Mouse (Mus musculus): ENCODE data around the gene Mtch1.
"Not testable (repeated sequence)": the region's sequence is repeated elsewhere in the genome, so short reads cannot be mapped to it uniquely, and the experiment has no call there.

Gene Mtch1

DNA sequence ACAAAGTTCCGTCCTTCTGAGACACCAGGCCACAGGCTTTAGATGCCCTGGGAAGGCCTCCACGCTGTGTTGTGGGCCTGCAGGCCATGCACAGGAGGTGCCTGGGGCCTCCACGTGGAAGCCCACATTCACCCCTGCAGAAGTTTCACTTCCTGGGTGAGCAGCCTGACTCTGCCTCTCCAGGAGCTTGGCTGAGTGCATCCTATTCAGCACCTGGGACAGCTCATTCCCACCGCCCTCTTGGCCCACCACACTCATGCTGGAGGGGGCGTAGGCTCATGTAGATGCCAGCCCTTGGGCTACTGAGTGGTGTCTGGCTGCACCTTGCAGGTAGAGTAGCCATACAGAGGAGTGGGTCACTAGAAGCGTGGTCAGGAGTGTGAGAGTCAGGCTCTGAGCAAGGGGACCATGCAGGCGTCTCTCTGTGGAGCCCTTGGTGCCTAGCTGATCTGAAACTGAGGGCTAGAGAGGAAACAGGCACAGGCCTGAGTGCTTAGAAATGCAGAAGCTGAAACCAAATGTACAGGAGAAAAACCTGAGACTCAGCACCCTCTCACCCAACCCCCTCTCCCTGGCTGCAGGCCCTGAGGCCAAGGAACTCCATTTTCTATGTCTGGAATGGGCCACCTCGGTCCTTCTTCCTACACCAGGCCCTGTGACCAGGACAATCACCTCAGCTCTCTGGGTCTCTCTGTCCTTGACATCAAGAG lies 14.4 kb upstream of the Mtch1 start:
- no peak for DNase-seq (ENCODE audit: low read depth, low spot score)

DNA sequence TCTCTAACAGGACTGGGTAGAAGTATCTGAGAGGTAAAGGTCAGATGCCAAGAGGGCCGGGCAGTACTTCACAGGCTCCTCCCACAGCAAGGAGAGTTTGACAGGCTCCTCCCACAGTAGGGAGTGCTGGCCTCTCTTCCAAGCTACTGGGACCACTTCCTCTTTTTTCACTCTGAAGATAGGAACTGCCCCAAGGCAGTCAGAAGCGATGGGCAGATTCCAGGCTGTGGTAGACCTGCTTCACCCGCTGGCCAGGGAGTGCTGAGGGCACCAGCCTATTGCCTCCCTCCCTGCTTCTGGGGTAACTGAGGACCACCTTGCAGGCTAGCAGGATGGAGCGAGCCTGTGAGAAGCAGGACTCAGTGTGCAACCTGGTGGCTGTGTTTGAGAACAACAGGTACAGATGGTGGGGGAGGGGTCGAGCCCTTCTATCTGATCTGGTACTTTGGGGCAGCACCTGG lies 13.1 kb upstream of the Mtch1 start, which contains the start of gene Fgd2:
Gene Fgd2, plus strand, starts transcription at position 154 of the 461 bp plus-strand sequence.
- no peak for DNase-seq (ENCODE audit: low read depth, low spot score)

DNA sequence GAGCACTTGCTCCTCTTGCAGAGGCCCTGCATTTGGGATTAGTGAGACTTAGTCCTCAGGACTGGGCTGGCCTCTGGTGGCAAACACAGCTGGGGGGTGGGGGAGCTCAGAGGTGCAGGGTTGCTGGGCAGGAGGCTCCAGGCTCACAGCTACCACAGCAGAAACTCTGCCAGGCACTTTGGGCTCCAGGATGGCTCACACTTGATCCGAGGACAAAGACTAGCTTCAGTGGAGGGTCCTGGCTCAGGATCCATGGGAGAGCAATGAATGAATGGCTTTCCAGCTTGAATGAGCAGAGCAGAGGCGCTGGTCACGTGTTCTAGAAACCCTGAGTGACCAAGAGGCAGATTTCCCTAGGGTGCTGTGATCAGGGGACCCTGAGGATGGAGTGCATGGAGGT lies 11.2 kb upstream of the Mtch1 start:
- DNase-seq (ENCODE audit: low read depth, low spot score) = no peak

GRCm38 (mm10) chr17:29356882-29357281 lies 9.1 kb upstream of the Mtch1 start:
- DNase-seq (ENCODE audit: low read depth, low spot score) = no peak

DNA sequence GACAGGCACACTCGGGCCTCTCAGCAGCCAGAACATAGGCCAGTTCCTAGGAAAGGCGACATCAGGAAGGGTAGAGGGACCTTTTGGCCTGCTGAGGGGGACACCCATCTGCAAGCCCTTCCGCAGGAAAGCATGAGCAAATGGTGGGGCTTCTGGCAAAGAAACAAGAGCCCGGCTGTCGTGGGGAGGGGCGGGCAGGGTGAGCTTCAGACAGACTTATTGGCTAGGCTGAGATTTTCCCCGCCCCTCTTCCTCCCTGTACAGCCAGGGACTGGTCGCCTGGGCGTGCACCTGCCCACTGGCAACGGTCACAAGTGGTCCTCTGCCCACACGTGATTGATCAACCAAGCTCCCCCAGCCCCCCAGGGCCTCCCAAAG lies 8.7 kb upstream of the Mtch1 start:
- DNase-seq (ENCODE audit: low read depth, low spot score) = peak; percentile 78

- DNase-seq (ENCODE audit: low read depth, low spot score) = no peak
These were observed 8.2 kb upstream of the Mtch1 start for GRCm38 (mm10) chr17:29355841-29356478.

- no peak for DNase-seq (ENCODE audit: low read depth, low spot score)
These were observed 7.7 kb upstream of the Mtch1 start for GRCm38 (mm10) chr17:29355461-29355840.

DNA sequence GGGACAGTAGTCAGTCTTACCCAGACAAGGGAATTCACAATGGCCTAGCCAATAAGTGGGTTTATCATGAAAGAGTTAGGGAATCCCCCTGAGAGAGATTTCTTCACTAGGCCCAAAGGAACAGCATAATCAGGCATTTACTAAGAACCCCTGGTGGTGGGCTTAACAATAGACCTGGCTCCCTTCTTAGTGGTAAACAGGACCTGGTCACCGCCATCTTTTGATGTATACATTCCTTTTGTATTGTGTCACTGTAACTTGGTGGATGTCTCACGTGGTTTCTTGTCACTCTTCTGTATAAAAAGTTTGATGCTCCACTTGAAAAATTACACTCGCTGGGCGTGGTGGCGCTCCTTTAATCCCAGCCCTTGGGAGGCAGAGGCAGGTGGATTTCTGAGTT lies 3.3 kb upstream of the Mtch1 start:
- DNase-seq (ENCODE audit: low read depth, low spot score) = not testable (repeated sequence)

DNA sequence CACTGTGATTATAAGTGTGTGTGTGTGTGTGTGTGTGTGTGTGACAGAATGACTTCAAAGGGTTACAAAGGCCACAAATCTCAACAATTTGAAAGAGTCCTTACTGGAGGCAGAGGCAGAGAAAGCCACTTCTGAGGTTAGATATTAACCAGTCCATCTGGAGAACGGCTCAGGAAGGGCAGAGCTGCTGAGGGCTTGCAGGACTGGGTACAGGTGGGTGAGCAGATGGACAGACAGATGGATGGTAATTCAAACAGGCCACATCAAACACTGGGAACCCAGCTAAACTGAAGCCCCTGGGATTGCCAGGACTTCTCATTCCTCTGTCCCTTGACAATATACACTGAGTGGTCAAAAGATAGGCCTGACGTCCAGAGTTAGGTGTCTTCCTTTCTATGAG lies 1.3 kb upstream of the Mtch1 start:
- DNase-seq (ENCODE audit: low read depth, low spot score) = no peak

GRCm38 (mm10) chr17:29347126-29347644 lies 549 bp downstream of the Mtch1 start:
- no peak for DNase-seq (ENCODE audit: low read depth, low spot score)

DNA sequence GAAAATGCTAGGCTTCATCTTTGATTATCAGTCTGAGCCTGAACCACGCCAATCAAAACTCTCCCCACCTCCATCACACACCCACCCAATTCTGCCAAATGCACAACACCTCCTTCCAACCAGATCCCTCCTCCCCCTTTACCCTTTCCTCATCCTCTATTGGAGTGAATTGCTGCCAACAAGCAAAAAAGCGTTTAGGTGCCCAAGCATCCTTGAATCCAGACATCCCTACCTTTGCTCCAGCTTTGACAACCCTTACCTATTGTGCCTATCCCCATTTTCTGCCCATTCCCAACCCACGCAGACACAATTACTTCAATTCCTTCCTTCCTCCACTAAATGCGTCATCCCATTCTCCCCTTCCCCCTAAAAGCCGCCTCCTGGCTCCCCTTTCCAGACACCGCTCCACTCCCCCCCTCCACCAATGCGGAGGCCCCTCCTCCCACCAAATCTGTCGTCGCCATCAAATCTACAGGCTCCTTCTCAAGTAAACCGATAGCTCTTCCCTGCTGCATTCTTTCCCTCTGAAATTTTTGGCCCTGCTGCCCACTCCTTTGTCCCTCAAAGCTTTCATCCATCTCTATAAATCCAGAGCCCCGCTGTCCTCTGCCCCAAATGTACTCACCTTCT lies 1.1 kb downstream of the Mtch1 start:
- no peak for DNase-seq (ENCODE audit: low read depth, low spot score)

GRCm38 (mm10) chr17:29345272-29345671 lies 2.5 kb downstream of the Mtch1 start:
- no peak for DNase-seq (ENCODE audit: low read depth, low spot score)

GRCm38 (mm10) chr17:29343241-29343640 lies 4.5 kb downstream of the Mtch1 start:
- no peak for DNase-seq (ENCODE audit: low read depth, low spot score)

GRCm38 (mm10) chr17:29342010-29342910 lies 5.5 kb downstream of the Mtch1 start:
- no peak for DNase-seq (ENCODE audit: low read depth, low spot score)

DNA sequence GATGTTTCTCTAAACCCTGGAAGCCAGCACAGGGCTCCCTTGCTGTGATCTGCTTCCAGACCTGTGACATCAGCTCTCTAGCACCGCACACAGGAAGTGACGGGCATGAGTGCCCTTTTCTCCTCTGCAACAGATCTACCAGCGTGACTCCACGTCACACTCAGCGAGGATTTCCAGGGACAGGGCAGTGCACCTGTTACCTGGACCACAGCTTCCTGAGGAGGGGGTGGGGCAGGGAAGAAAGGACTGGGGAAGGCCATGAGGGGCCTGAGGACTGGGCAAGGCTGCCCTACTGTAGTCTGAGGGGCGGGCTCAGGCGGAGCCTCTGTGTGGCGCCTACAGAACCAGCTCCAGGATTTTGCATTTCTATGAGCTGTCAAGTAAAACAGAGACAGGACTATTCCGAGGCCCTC lies 6.1 kb downstream of the Mtch1 start:
- DNase-seq (ENCODE audit: low read depth, low spot score) = peak; percentile 17

DNA sequence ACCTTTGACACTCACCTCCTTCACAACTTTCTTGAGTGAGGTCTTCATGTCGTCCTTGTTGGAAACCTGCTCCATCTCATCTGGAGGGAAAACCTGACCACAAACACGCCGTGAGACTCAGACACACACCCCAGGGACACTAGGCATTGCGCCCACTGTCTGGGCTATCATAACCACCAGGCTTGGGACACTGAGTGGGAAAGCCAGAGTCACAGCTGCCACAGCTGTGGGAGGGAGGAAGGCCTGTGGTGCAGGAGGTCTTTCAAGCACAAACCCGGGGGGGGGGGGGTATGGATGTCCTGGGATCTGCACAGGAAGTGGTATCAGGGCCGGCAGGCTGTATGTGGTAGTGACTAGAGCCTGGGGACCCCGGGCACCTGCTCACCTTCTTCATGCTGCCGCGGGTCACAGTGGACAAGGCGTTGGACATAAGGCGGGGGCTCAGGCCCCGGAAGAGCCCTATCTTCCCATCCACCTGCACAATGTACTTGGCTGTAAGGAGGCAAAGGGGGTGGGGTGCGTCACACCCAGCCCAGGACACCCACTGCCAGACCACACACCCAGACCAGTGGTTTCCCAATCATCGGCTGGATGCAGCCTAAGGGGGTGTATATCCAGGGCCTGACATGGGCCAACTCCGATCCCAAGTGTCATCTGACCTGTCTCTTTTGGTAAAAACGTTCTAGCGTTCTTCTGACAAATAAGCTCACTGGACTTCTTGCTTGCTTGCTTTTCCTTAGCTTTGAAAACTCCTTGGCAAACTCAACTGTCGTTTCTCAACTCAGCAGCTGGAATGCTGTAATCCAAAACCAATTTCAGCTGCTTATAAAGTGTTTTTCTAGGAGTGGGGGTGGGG lies 7.1 kb downstream of the Mtch1 start:
- DNase-seq (ENCODE audit: low read depth, low spot score) = no peak

- DNase-seq (ENCODE audit: low read depth, low spot score) = no peak
These were observed 8.5 kb downstream of the Mtch1 start for GRCm38 (mm10) chr17:29339170-29339768.

GRCm38 (mm10) chr17:29337979-29338823 lies 9.5 kb downstream of the Mtch1 start:
- DNase-seq (ENCODE audit: low read depth, low spot score) = no peak

DNA sequence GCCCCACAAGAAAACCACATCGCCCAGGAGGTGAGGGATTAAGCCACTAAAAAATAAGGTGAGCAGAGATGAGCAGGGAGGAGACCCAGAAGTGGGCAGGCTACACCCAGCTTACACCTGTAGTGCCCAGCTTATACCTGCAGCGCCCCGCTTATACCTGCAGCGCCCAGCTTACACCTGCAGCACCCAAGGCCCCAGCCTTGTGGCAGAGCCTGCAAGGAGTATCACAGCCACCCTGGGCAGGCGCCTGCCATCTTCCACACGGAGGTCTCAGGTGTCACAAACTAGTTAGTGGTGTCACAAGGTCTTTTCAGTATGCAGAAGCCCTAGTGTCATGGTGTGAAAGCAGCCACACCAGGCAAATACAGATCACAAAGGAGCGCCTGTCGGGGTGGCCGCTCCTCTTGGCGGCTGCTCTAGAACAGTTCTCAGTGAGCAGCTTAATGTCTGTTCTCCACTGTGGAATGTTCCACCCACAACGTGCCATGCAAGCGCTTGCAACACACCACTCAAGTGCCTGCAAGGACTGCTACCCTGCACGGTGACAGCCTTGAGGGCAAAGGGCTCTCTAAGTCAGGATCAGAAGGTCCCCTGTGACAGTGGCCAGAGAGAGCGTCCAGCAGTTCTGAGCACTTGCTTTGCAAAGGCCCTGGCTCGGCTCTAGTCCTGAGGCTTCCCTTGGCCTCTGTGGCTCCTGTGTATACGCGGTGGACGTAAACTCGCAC lies 11.3 kb downstream of the Mtch1 start:
- no peak for DNase-seq (ENCODE audit: low read depth, low spot score)
